Mouse (Mus musculus) testis, adult 2 months (tissue): ENCODE measurements around the gene Palm2. TPM values are rescaled to one million over a fixed set of nuclear protein-coding genes. Genes with fewer than 3 reads are reported as not detected.

Source experiments
- H3K27ac ChIP-seq: fragments of 200-500 bp; 2 replicates; pipeline ENCODE4 v1.5.1; 2012; ENCODE audit warnings: low read depth, low read length; ENCODE audit not compliant: control insufficient read depth, insufficient read depth
- H3K27me3 ChIP-seq: fragments of 200-500 bp; 2 replicates; pipeline ENCODE4 v1.6.1; 2012; ENCODE audit warnings: mild to moderate bottlenecking, low read length, moderate library complexity; ENCODE audit not compliant: control insufficient read depth, insufficient read depth
- H3K36me3 ChIP-seq: fragments of 200-500 bp; 2 replicates; pipeline ENCODE4 v1.6.1; 2012; ENCODE audit warnings: mild to moderate bottlenecking, low read length; ENCODE audit not compliant: control insufficient read depth, insufficient read depth
- H3K4me1 ChIP-seq: fragments of 200-500 bp; 2 replicates; pipeline ENCODE4 v1.6.1; 2012; ENCODE audit warnings: low read length; ENCODE audit not compliant: control insufficient read depth, insufficient read depth
- H3K4me3 ChIP-seq: fragments of 200-500 bp; 2 replicates; pipeline ENCODE4 v1.5.1; 2012; ENCODE audit warnings: low read depth, mild to moderate bottlenecking, low read length, moderate library complexity, mixed read lengths; ENCODE audit not compliant: control insufficient read depth
- CTCF ChIP-seq: fragments of 200-500 bp; IDR thresholded peaks from 2 replicates; pipeline ENCODE4 v1.5.1; 2012; ENCODE audit warnings: low read depth, mild to moderate bottlenecking, inconsistent platforms, low read length, moderate library complexity; ENCODE audit not compliant: control insufficient read depth, insufficient read depth, insufficient replicate concordance
- POLR2A ChIP-seq: fragments of 200-500 bp; IDR thresholded peaks from 2 replicates; pipeline ENCODE4 v1.6.1; 2012; ENCODE audit warnings: low read depth, mild to moderate bottlenecking, inconsistent platforms, low read length, moderate library complexity; ENCODE audit not compliant: control insufficient read depth
- polyA plus RNA-seq: library from polyadenylated mRNA; depleted of rRNA; stranded (reverse); fragments of >200 nt; gene quantifications from 2 replicates; pipeline ENCODE4 v1.2.3, GENCODE M21; 2012

The Palm2 gene
- polyA plus RNA-seq, 1 experiment, result 0.63 TPM

GRCm38 (mm10) chr4:57624819-57625218, 190.8 kb downstream of the Palm2 start:
- TF ChIP-seq POLR2A (no peak), CTCF (no peak)
- Histone ChIP-seq H3K27me3 (no peaks in the 10 kb centered on the region), H3K27ac (no peak overlapping the region), H3K36me3 (no peaks in the 10 kb centered on the region), H3K4me3 (no peak overlapping the region), H3K4me1 (no peaks in the 10 kb centered on the region)

GRCm38 (mm10) chr4:57625306-57625705, 191.3 kb downstream of the Palm2 start:
- no peak for TF ChIP-seq CTCF
- no peak for TF ChIP-seq POLR2A
- no peaks in the 10 kb centered on the region for H3K27me3 ChIP-seq
- H3K4me1 ChIP-seq, result no peaks in the 10 kb centered on the region
- H3K36me3 ChIP-seq, result no peaks in the 10 kb centered on the region
- no peak overlapping the region for H3K27ac ChIP-seq
- no peak overlapping the region for H3K4me3 ChIP-seq

GRCm38 (mm10) chr4:57625756-57626155, 191.7 kb downstream of the Palm2 start:
- H3K36me3 ChIP-seq, result no peaks in the 10 kb centered on the region

GRCm38 (mm10) chr4:57626921-57627320, 192.9 kb downstream of the Palm2 start:
- Histone ChIP-seq H3K4me1 (no peaks in the 10 kb centered on the region), H3K4me3 (no peak overlapping the region), H3K27me3 (no peaks in the 10 kb centered on the region), H3K36me3 (no peaks in the 10 kb centered on the region), H3K27ac (no peak overlapping the region)
- no peak for TF ChIP-seq POLR2A
- no peak for TF ChIP-seq CTCF

More at GRCm38 (mm10) chr4:57625756-57626155, 191.7 kb downstream of the Palm2 start:
- no peak overlapping the region for H3K27ac ChIP-seq
- no peaks in the 10 kb centered on the region for H3K4me1 ChIP-seq
- H3K27me3 ChIP-seq, result no peaks in the 10 kb centered on the region
- no peak for TF ChIP-seq CTCF
- TF ChIP-seq POLR2A, result no peak
- H3K4me3 ChIP-seq, result no peak overlapping the region

GRCm38 (mm10) chr4:57632386-57632785, 198.3 kb downstream of the Palm2 start:
- Histone ChIP-seq H3K36me3 (no peaks in the 10 kb centered on the region), H3K4me1 (no peaks in the 10 kb centered on the region), H3K4me3 (no peak overlapping the region), H3K27ac (no peak overlapping the region), H3K27me3 (no peaks in the 10 kb centered on the region)
- no peak for TF ChIP-seq POLR2A
- no peak for TF ChIP-seq CTCF

- Histone ChIP-seq H3K36me3 (no peaks in the 10 kb centered on the region), H3K4me1 (no peaks in the 10 kb centered on the region), H3K27me3 (no peaks in the 10 kb centered on the region), H3K4me3 (no peak overlapping the region), H3K27ac (no peak overlapping the region)
- TF ChIP-seq CTCF, result no peak
- no peak for TF ChIP-seq POLR2A
These were observed 199.0 kb downstream of the Palm2 start for GRCm38 (mm10) chr4:57633052-57633451.

GRCm38 (mm10) chr4:57634956-57635355, 200.9 kb downstream of the Palm2 start:
- Histone ChIP-seq H3K27ac (no peak overlapping the region), H3K36me3 (no peaks in the 10 kb centered on the region), H3K27me3 (no peaks in the 10 kb centered on the region), H3K4me3 (no peak overlapping the region), H3K4me1 (no peaks in the 10 kb centered on the region)
- TF ChIP-seq POLR2A (no peak), CTCF (no peak)

GRCm38 (mm10) chr4:57636782-57637482, 202.9 kb downstream of the Palm2 start:
- H3K36me3 ChIP-seq, result no peaks in the 10 kb centered on the region
- H3K27me3 ChIP-seq, result no peaks in the 10 kb centered on the region
- no peaks in the 10 kb centered on the region for H3K4me1 ChIP-seq
- no peak overlapping the region for H3K4me3 ChIP-seq
- TF ChIP-seq CTCF (no peak), POLR2A (no peak)
- H3K27ac ChIP-seq, result no peak overlapping the region
